Mouse (Mus musculus): Measurements from ENCODE around the gene Fam163a. TPM values are rescaled to one million over a fixed set of nuclear protein-coding genes. Genes with fewer than 3 reads are reported as not detected.

The Fam163a gene
- polyA plus RNA-seq, 1 experiment from 2014 or later, result not detected

GRCm38 (mm10) chr1:156221327-156221726 is 16.5 kb upstream of the Fam163a start:
- Histone ChIP-seq H3K4me3 (replicated peaks) (no peak overlapping the region), H3K9me3 (replicated peaks) (no peaks in the 10 kb centered on the region), H3K4me2 (no peak overlapping the region), H3K9ac (0 out of 2 replicates have a peak overlapping the region, but pooled peaks have one; percentile 14), H3K27ac (replicated peaks) (peak overlapping the region; percentile 89), H3K27me3 (no peaks in the 10 kb centered on the region), H3K36me3 (replicated peaks) (no peaks in the 10 kb centered on the region), H3K4me1 (replicated peaks) (peaks cover 74% of the 10 kb centered on the region)
- WGBS (ENCODE audit: insufficient replicate concordance), result 68% methylated on average over 2 of the region's 2 CpGs
- ATAC-seq (ENCODE audit: insufficient read depth), result no peak

- no peaks in the 10 kb centered on the region for H3K27me3 ChIP-seq
- no peak for ATAC-seq (ENCODE audit: insufficient read depth)
- peaks cover 79% of the 10 kb centered on the region for H3K4me1 ChIP-seq (replicated peaks)
- H3K27ac ChIP-seq (replicated peaks), result peak overlapping the region; percentile 86
- 75% methylated on average over 2 of the region's 2 CpGs for WGBS (ENCODE audit: insufficient replicate concordance)
- no peak overlapping the region for H3K4me3 ChIP-seq (replicated peaks)
- no peak overlapping the region for H3K9ac ChIP-seq
- H3K36me3 ChIP-seq (replicated peaks), result no peaks in the 10 kb centered on the region
- no peak overlapping the region for H3K4me2 ChIP-seq
- no peaks in the 10 kb centered on the region for H3K9me3 ChIP-seq (replicated peaks)
Observed at GRCm38 (mm10) chr1:156218573-156218972, 13.7 kb upstream of the Fam163a start.

- no peaks in the 10 kb centered on the region for H3K27me3 ChIP-seq
- H3K9me3 ChIP-seq (replicated peaks), result no peaks in the 10 kb centered on the region
- H3K27ac ChIP-seq (replicated peaks), result peak overlapping the region; percentile 86
- no peak overlapping the region for H3K4me3 ChIP-seq (replicated peaks)
- no peaks in the 10 kb centered on the region for H3K36me3 ChIP-seq (replicated peaks)
- peaks cover 79% of the 10 kb centered on the region for H3K4me1 ChIP-seq (replicated peaks)
- peak overlapping the region; percentile 3; the same call in 1 of the 2 replicates for H3K9ac ChIP-seq
- H3K4me2 ChIP-seq, result peak overlapping the region; percentile 62
- 68% methylated on average over 8 of the region's 8 CpGs for WGBS (ENCODE audit: insufficient replicate concordance)
- ATAC-seq (ENCODE audit: insufficient read depth), result no peak
Observed at GRCm38 (mm10) chr1:156217941-156218340, 13.1 kb upstream of the Fam163a start.

- peaks cover 79% of the 10 kb centered on the region for H3K4me1 ChIP-seq (replicated peaks)
- H3K9ac ChIP-seq, result peak overlapping the region; percentile 41; the same call in 1 of the 2 replicates
- H3K4me2 ChIP-seq, result peak overlapping the region; percentile 62
- H3K27me3 ChIP-seq, result no peaks in the 10 kb centered on the region
- ATAC-seq (ENCODE audit: insufficient read depth), result peak; percentile 87
- peak overlapping the region; percentile 86 for H3K27ac ChIP-seq (replicated peaks)
- peak overlapping the region; percentile 3; the same call in 1 of the 2 replicates for H3K4me3 ChIP-seq (replicated peaks)
- WGBS (ENCODE audit: insufficient replicate concordance), result 14% methylated on average over 3 of the region's 3 CpGs
- H3K36me3 ChIP-seq (replicated peaks), result no peaks in the 10 kb centered on the region
- no peaks in the 10 kb centered on the region for H3K9me3 ChIP-seq (replicated peaks)
Observed at GRCm38 (mm10) chr1:156217393-156217792, 12.6 kb upstream of the Fam163a start.

- Histone ChIP-seq H3K4me2 (peak overlapping the region; percentile 62; the same call in 1 of the 2 replicates), H3K27me3 (no peaks in the 10 kb centered on the region), H3K36me3 (replicated peaks) (no peaks in the 10 kb centered on the region), H3K9ac (no peak overlapping the region; the same call in 1 of the 2 replicates), H3K9me3 (replicated peaks) (no peaks in the 10 kb centered on the region), H3K4me1 (replicated peaks) (peaks cover 79% of the 10 kb centered on the region), H3K4me3 (replicated peaks) (no peak overlapping the region), H3K27ac (replicated peaks) (peak overlapping the region; percentile 86)
- 59% methylated on average over 4 of the region's 4 CpGs for WGBS (ENCODE audit: insufficient replicate concordance)
- no peak for ATAC-seq (ENCODE audit: insufficient read depth)
Observed at GRCm38 (mm10) chr1:156216249-156216648, 11.4 kb upstream of the Fam163a start.

GRCm38 (mm10) chr1:156214651-156215050 is 9.8 kb upstream of the Fam163a start:
- no peak for ATAC-seq (ENCODE audit: insufficient read depth)
- no peaks in the 10 kb centered on the region for H3K36me3 ChIP-seq (replicated peaks)
- H3K4me2 ChIP-seq, result no peak overlapping the region
- 83% methylated on average over 8 of the region's 8 CpGs for WGBS (ENCODE audit: insufficient replicate concordance)
- no peak overlapping the region for H3K4me3 ChIP-seq (replicated peaks)
- peaks cover 75% of the 10 kb centered on the region for H3K4me1 ChIP-seq (replicated peaks)
- no peaks in the 10 kb centered on the region for H3K9me3 ChIP-seq (replicated peaks)
- 0 out of 2 replicates have a peak overlapping the region, but pooled peaks have one; percentile 20 for H3K27ac ChIP-seq (replicated peaks)
- no peak overlapping the region for H3K9ac ChIP-seq
- 0 out of 2 replicates have a peak, but pooled peaks cover 2% of the 10 kb centered on the region for H3K27me3 ChIP-seq

GRCm38 (mm10) chr1:156212923-156213322 is 8.1 kb upstream of the Fam163a start:
- Histone ChIP-seq H3K27ac (replicated peaks) (peak overlapping the region; percentile 87), H3K27me3 (peaks cover 13% of the 10 kb centered on the region), H3K9ac (peak overlapping the region; percentile 50; the same call in 1 of the 2 replicates), H3K36me3 (replicated peaks) (no peaks in the 10 kb centered on the region), H3K4me1 (replicated peaks) (peaks cover 60% of the 10 kb centered on the region), H3K9me3 (replicated peaks) (no peaks in the 10 kb centered on the region), H3K4me2 (peak overlapping the region; percentile 63), H3K4me3 (replicated peaks) (peak overlapping the region; percentile 45)
- peak; percentile 93 for ATAC-seq (ENCODE audit: insufficient read depth)
- 15% methylated on average over 5 of the region's 5 CpGs for WGBS (ENCODE audit: insufficient replicate concordance)

GRCm38 (mm10) chr1:156211809-156212317 is 7.0 kb upstream of the Fam163a start:
- Histone ChIP-seq H3K9ac (no peak overlapping the region), H3K4me2 (no peak overlapping the region), H3K27ac (replicated peaks) (no peak overlapping the region), H3K36me3 (replicated peaks) (no peaks in the 10 kb centered on the region), H3K4me1 (replicated peaks) (peaks cover 50% of the 10 kb centered on the region), H3K27me3 (peaks cover 24% of the 10 kb centered on the region), H3K9me3 (replicated peaks) (no peaks in the 10 kb centered on the region), H3K4me3 (replicated peaks) (no peak overlapping the region)
- 62% methylated on average over 6 of the region's 6 CpGs for WGBS (ENCODE audit: insufficient replicate concordance)
- no peak for ATAC-seq (ENCODE audit: insufficient read depth)

GRCm38 (mm10) chr1:156205164-156205563 is 338 bp upstream of the Fam163a start:
- Histone ChIP-seq H3K4me1 (replicated peaks) (peaks cover 7% of the 10 kb centered on the region; the same call in 1 of the 2 replicates), H3K9ac (no peak overlapping the region), H3K4me3 (replicated peaks) (peak overlapping the region; percentile 15; the same call in 1 of the 2 replicates), H3K36me3 (replicated peaks) (no peaks in the 10 kb centered on the region), H3K9me3 (replicated peaks) (no peaks in the 10 kb centered on the region; the same call in 1 of the 2 replicates), H3K4me2 (no peak overlapping the region), H3K27ac (replicated peaks) (no peak overlapping the region), H3K27me3 (peaks cover 87% of the 10 kb centered on the region)
- ATAC-seq (ENCODE audit: insufficient read depth), result no peak
- WGBS (ENCODE audit: insufficient replicate concordance), result 13% methylated on average over 10 of the region's 10 CpGs

- Histone ChIP-seq H3K9ac (no peak overlapping the region), H3K36me3 (replicated peaks) (no peaks in the 10 kb centered on the region), H3K4me2 (peak overlapping the region; percentile 49), H3K4me3 (replicated peaks) (peak overlapping the region; percentile 15), H3K9me3 (replicated peaks) (no peaks in the 10 kb centered on the region; the same call in 1 of the 2 replicates), H3K4me1 (replicated peaks) (peaks cover 7% of the 10 kb centered on the region; the same call in 1 of the 2 replicates), H3K27ac (replicated peaks) (no peak overlapping the region), H3K27me3 (peaks cover 88% of the 10 kb centered on the region)
- ATAC-seq (ENCODE audit: insufficient read depth), result no peak
- 6% methylated on average over 18 of the region's 18 CpGs for WGBS (ENCODE audit: insufficient replicate concordance)
Observed at GRCm38 (mm10) chr1:156203961-156204655, 718 bp downstream of the Fam163a start.

- H3K36me3 ChIP-seq (replicated peaks), result no peaks in the 10 kb centered on the region
- no peak for ATAC-seq (ENCODE audit: insufficient read depth)
- no peak overlapping the region for H3K27ac ChIP-seq (replicated peaks)
- H3K4me2 ChIP-seq, result no peak overlapping the region
- H3K4me1 ChIP-seq (replicated peaks), result peaks cover 7% of the 10 kb centered on the region; the same call in 1 of the 2 replicates
- no peaks in the 10 kb centered on the region; the same call in 1 of the 2 replicates for H3K9me3 ChIP-seq (replicated peaks)
- no peak overlapping the region for H3K4me3 ChIP-seq (replicated peaks)
- WGBS (ENCODE audit: insufficient replicate concordance), result 44% methylated on average over 3 of the region's 3 CpGs
- no peak overlapping the region for H3K9ac ChIP-seq
- H3K27me3 ChIP-seq, result peaks cover 83% of the 10 kb centered on the region
Observed at GRCm38 (mm10) chr1:156202661-156203060, 2.2 kb downstream of the Fam163a start.

Data from liver, embryonic 15.5 days (tissue).